Mouse (Mus musculus): Measurements from ENCODE around the gene Slc51a.

DNA sequence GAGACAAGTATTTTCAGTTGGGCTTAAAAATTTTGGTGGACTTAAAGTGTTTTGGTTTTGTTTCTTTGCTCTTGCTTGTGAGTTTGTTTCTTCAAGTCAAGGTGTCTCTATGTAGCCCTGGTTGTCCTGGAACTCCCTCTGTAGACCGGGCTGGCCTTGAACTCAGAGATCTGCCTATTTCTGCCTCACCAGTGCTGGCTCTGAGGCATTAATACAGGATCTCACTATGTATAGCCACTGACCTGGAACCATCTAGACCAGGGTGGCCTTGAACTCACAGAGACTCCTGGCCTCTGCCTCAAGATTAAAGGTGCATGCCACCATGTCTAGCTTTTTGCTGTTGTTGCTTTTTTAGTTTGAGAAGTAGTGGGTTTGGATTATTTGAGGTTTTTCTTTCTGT, 55.8 kb downstream of the Slc51a start:
- no peak for TF ChIP-seq CTCF (IDR thresholded peaks at IDR 0.05; ENCODE audit: low read depth)
- no peak for TF ChIP-seq EP300 (optimal IDR thresholded peaks at IDR 0.05)
